Mouse (Mus musculus) E14TG2a.4 (cell line): ENCODE measurements around the gene St3gal5.

Experiments used
- CTCF ChIP-seq: conservative IDR thresholded peaks from 2 replicates; pipeline ENCODE4 v1.5.1; 2014; ENCODE audit warnings: low read length
- POU5F1 ChIP-seq: IDR thresholded peaks from 2 replicates; pipeline ENCODE4 v1.6.1; 2014; ENCODE audit warnings: low read length, borderline replicate concordance

GRCm38 (mm10) chr6:72081318-72082024 is 15.9 kb upstream of the St3gal5 start:
- TF ChIP-seq CTCF (no peak), POU5F1 (no peak)
